Mouse (Mus musculus): ENCODE measurements around the gene Zfp609. TPM values are rescaled to one million over a fixed set of nuclear protein-coding genes. Genes with fewer than 3 reads are reported as not detected.

Zfp609 gene
- polyA plus RNA-seq, 1 experiment, result 47.0 TPM

GRCm38 (mm10) chr9:65807818-65808217 lies 19.5 kb downstream of the Zfp609 start:
- Histone ChIP-seq H3K4me3 (ENCODE audit: low read depth, low read length) (no peak overlapping the region), H3K27me3 (ENCODE audit: control insufficient read depth, insufficient read depth, low read length, poor library complexity, severe bottlenecking) (no peaks in the 10 kb centered on the region), H3K4me1 (ENCODE audit: control insufficient read depth, insufficient read depth, low read length) (no peaks in the 10 kb centered on the region), H3K9me3 (replicated peaks; ENCODE audit: control insufficient read depth, insufficient read depth, low read length, poor library complexity, severe bottlenecking) (no peaks in the 10 kb centered on the region), H3K27ac (ENCODE audit: insufficient read depth, low read length) (no peak overlapping the region), H3K36me3 (ENCODE audit: control insufficient read depth, insufficient read depth, low read length, poor library complexity, severe bottlenecking) (no peaks in the 10 kb centered on the region; the same call in 1 of the 2 replicates), H3K9ac (ENCODE audit: low read depth, poor library complexity, severe bottlenecking) (no peak overlapping the region)
- TF ChIP-seq EP300 (IDR thresholded peaks at IDR 0.05; ENCODE audit: insufficient read depth, low read depth, low read length) (no peak), CTCF (IDR thresholded peaks at IDR 0.05; ENCODE audit: low read depth, low read length) (no peak), POLR2A (IDR thresholded peaks at IDR 0.05; ENCODE audit: insufficient read depth, low read length) (no peak)

- Histone ChIP-seq H3K9me3 (replicated peaks; ENCODE audit: control insufficient read depth, insufficient read depth, low read length, poor library complexity, severe bottlenecking) (no peaks in the 10 kb centered on the region), H3K4me3 (ENCODE audit: low read depth, low read length) (no peak overlapping the region)
- no peak for TF ChIP-seq CTCF (IDR thresholded peaks at IDR 0.05; ENCODE audit: low read depth, low read length)
Measured at GRCm38 (mm10) chr9:65807251-65807650, 20.1 kb downstream of the Zfp609 start.

GRCm38 (mm10) chr9:65799770-65800169 lies 27.6 kb downstream of the Zfp609 start:
- Histone ChIP-seq H3K36me3 (ENCODE audit: control insufficient read depth, insufficient read depth, low read length, poor library complexity, severe bottlenecking) (peaks cover 7% of the 10 kb centered on the region), H3K9me3 (replicated peaks; ENCODE audit: control insufficient read depth, insufficient read depth, low read length, poor library complexity, severe bottlenecking) (no peaks in the 10 kb centered on the region), H3K9ac (ENCODE audit: low read depth, poor library complexity, severe bottlenecking) (no peak overlapping the region), H3K4me1 (ENCODE audit: control insufficient read depth, insufficient read depth, low read length) (no peaks in the 10 kb centered on the region), H3K27ac (ENCODE audit: insufficient read depth, low read length) (no peak overlapping the region), H3K4me3 (ENCODE audit: low read depth, low read length) (no peak overlapping the region), H3K27me3 (ENCODE audit: control insufficient read depth, insufficient read depth, low read length, poor library complexity, severe bottlenecking) (no peaks in the 10 kb centered on the region)
- TF ChIP-seq EP300 (IDR thresholded peaks at IDR 0.05; ENCODE audit: insufficient read depth, low read depth, low read length) (no peak), POLR2A (IDR thresholded peaks at IDR 0.05; ENCODE audit: insufficient read depth, low read length) (no peak)

More at GRCm38 (mm10) chr9:65807251-65807650, 20.1 kb downstream of the Zfp609 start:
- Histone ChIP-seq H3K9ac (ENCODE audit: low read depth, poor library complexity, severe bottlenecking) (no peak overlapping the region), H3K36me3 (ENCODE audit: control insufficient read depth, insufficient read depth, low read length, poor library complexity, severe bottlenecking) (no peaks in the 10 kb centered on the region; the same call in 1 of the 2 replicates), H3K4me1 (ENCODE audit: control insufficient read depth, insufficient read depth, low read length) (no peaks in the 10 kb centered on the region), H3K27me3 (ENCODE audit: control insufficient read depth, insufficient read depth, low read length, poor library complexity, severe bottlenecking) (no peaks in the 10 kb centered on the region), H3K27ac (ENCODE audit: insufficient read depth, low read length) (no peak overlapping the region)

DNA sequence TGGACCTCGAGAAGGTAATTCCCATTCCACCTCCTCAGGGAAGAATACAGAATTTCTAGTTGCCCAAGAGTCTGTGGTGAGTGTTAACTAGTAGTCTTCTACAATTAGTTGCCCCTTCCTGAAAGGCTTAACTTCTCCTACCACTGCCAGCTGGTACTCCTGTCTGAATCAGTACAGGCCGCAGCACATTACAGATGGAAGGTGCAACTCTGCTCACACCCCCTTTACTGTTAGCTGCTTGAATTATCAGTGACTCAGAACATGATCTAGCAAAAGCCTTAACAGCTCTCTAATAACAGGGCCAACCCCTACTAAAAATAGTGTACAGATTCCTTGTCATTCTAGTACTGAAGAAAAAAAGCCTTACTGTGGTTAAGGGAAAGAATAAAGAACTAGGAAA lies 31.7 kb downstream of the Zfp609 start:
- H3K4me3 ChIP-seq (ENCODE audit: low read depth, low read length), result no peak overlapping the region
- peaks cover 11% of the 10 kb centered on the region for H3K36me3 ChIP-seq (ENCODE audit: control insufficient read depth, insufficient read depth, low read length, poor library complexity, severe bottlenecking)
- H3K4me1 ChIP-seq (ENCODE audit: control insufficient read depth, insufficient read depth, low read length), result no peaks in the 10 kb centered on the region
- H3K27ac ChIP-seq (ENCODE audit: insufficient read depth, low read length), result no peak overlapping the region
- no peaks in the 10 kb centered on the region for H3K9me3 ChIP-seq (replicated peaks; ENCODE audit: control insufficient read depth, insufficient read depth, low read length, poor library complexity, severe bottlenecking)
- no peaks in the 10 kb centered on the region for H3K27me3 ChIP-seq (ENCODE audit: control insufficient read depth, insufficient read depth, low read length, poor library complexity, severe bottlenecking)
- no peak overlapping the region for H3K9ac ChIP-seq (ENCODE audit: low read depth, poor library complexity, severe bottlenecking)
- TF ChIP-seq CTCF (IDR thresholded peaks at IDR 0.05; ENCODE audit: low read depth, low read length) (no peak), POLR2A (IDR thresholded peaks at IDR 0.05; ENCODE audit: insufficient read depth, low read length) (no peak), EP300 (IDR thresholded peaks at IDR 0.05; ENCODE audit: insufficient read depth, low read depth, low read length) (no peak)

DNA sequence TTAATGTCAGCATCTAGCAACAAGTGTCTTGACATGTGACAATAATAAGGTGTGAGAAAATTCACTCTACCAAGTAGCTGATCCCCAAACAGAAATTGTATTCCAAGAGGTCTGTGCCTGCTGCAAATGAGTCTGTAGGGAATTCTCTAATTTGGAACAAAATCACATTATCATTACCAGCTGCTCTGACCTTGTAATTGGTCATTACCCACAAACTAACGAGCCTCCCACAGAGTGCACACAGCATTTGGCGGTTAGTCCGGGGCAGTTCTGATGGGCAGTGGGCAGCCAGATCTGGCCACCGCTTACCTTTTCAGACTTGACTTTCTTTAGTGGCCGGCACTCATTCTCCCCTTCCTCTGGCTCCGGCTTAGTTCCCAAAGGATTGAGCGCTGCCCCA lies 33.1 kb downstream of the Zfp609 start:
- Histone ChIP-seq H3K4me1 (ENCODE audit: control insufficient read depth, insufficient read depth, low read length) (no peaks in the 10 kb centered on the region), H3K27ac (ENCODE audit: insufficient read depth, low read length) (no peak overlapping the region), H3K9ac (ENCODE audit: low read depth, poor library complexity, severe bottlenecking) (no peak overlapping the region), H3K27me3 (ENCODE audit: control insufficient read depth, insufficient read depth, low read length, poor library complexity, severe bottlenecking) (no peaks in the 10 kb centered on the region), H3K9me3 (replicated peaks; ENCODE audit: control insufficient read depth, insufficient read depth, low read length, poor library complexity, severe bottlenecking) (no peaks in the 10 kb centered on the region), H3K4me3 (ENCODE audit: low read depth, low read length) (no peak overlapping the region), H3K36me3 (ENCODE audit: control insufficient read depth, insufficient read depth, low read length, poor library complexity, severe bottlenecking) (peaks cover 11% of the 10 kb centered on the region)
- TF ChIP-seq EP300 (IDR thresholded peaks at IDR 0.05; ENCODE audit: insufficient read depth, low read depth, low read length) (no peak), CTCF (IDR thresholded peaks at IDR 0.05; ENCODE audit: low read depth, low read length) (no peak), POLR2A (IDR thresholded peaks at IDR 0.05; ENCODE audit: insufficient read depth, low read length) (no peak)

DNA sequence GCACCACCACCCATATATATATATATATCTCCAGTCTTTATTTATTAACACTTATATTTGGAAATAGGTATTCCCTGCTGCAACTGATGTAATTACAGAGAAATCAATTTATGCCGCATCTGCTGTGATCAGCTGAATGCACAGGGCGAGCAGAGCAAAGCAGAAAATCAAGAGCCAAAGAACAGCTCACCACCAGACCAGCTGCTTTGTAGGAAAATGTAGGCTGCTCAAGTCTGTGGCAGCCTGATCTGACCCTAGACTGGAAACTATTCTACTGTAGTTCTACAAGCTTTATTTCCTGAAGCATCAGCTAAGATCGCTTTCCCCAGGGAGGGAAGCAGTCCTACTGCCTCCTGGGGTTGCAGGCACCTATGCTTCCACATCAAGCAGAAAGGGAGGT lies 33.9 kb downstream of the Zfp609 start:
- no peak overlapping the region for H3K27ac ChIP-seq (ENCODE audit: insufficient read depth, low read length)
- TF ChIP-seq POLR2A (IDR thresholded peaks at IDR 0.05; ENCODE audit: insufficient read depth, low read length) (no peak), EP300 (IDR thresholded peaks at IDR 0.05; ENCODE audit: insufficient read depth, low read depth, low read length) (no peak), CTCF (IDR thresholded peaks at IDR 0.05; ENCODE audit: low read depth, low read length) (no peak)
- peaks cover 13% of the 10 kb centered on the region for H3K36me3 ChIP-seq (ENCODE audit: control insufficient read depth, insufficient read depth, low read length, poor library complexity, severe bottlenecking)
- no peak overlapping the region for H3K9ac ChIP-seq (ENCODE audit: low read depth, poor library complexity, severe bottlenecking)
- H3K9me3 ChIP-seq (replicated peaks; ENCODE audit: control insufficient read depth, insufficient read depth, low read length, poor library complexity, severe bottlenecking), result no peaks in the 10 kb centered on the region
- no peak overlapping the region for H3K4me3 ChIP-seq (ENCODE audit: low read depth, low read length)
- no peaks in the 10 kb centered on the region for H3K4me1 ChIP-seq (ENCODE audit: control insufficient read depth, insufficient read depth, low read length)
- H3K27me3 ChIP-seq (ENCODE audit: control insufficient read depth, insufficient read depth, low read length, poor library complexity, severe bottlenecking), result no peaks in the 10 kb centered on the region

Data from ES-Bruce4 (cell line).